Mouse (Mus musculus) erythroblast, adult 5-6 weeks (primary cell): Measurements from ENCODE around the gene Sgpp1. TPM values are rescaled to one million over a fixed set of nuclear protein-coding genes. Genes with fewer than 3 reads are reported as not detected.
"Not testable (repeated sequence)": the region's sequence is repeated elsewhere in the genome, so short reads cannot be mapped to it uniquely, and the experiment has no call there.

Experiments used
- ATAC-seq: replicated peaks from 2 replicates; pipeline ENCODE4 v1.8.0; 2016; ENCODE audit warnings: moderate number of reproducible peaks, mild to moderate bottlenecking, moderate TSS enrichment, inconsistent platforms; ENCODE audit not compliant: poor library complexity, low FRiP score, severe bottlenecking
- total RNA-seq, 2 experiments: library from RNA; stranded (forward) in 1 of 2; stranded (reverse) in 1 of 2; fragments of 150-400 nt in 1 of 2; fragments of 200-764, 138-1000 nt in 1 of 2; gene quantifications; 2 replicates each; pipeline versions ENCODE4 v1.2.3 to v1.2.4; 2015 to 2017; ENCODE audit warnings: low replicate concordance in 2 of 2

Sgpp1 gene
- total RNA-seq, 2 experiments from 2014 or later: 31.6 to 44.0 TPM

DNA sequence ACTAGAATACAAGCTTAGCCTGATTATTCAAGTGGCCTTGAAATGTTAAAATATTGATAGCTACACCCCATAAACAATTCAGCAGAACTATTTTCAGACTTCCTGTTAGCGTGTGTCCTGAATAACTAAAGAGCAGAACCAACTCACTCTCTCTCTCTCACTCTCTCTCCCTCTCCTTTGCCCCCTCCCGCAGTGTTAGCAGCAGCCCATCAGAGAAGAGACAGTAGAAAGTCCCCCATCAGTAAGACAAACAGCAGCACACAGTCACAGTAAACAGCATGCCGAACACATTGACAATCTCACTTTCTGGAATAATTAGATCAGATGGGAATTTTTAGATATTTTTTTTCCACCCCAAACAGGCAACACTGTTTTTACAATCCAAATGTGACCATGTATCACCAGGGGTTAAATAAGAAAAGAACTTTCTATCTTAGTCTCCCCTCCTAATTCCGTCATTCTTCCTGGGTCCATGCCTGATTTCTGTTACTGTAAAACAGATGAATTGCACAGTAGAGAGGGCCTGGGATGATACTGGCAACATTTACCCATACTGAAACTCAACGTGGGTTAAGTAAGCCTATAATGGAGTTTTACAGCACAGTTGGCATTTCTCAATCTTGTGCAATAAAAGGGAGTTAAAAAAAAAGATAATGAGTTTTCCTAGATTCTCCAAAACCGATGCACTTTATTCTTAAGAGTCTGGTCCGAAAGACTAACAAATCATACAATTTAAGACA, 2.0 kb downstream of the Sgpp1 start:
- ATAC-seq: no peak

DNA sequence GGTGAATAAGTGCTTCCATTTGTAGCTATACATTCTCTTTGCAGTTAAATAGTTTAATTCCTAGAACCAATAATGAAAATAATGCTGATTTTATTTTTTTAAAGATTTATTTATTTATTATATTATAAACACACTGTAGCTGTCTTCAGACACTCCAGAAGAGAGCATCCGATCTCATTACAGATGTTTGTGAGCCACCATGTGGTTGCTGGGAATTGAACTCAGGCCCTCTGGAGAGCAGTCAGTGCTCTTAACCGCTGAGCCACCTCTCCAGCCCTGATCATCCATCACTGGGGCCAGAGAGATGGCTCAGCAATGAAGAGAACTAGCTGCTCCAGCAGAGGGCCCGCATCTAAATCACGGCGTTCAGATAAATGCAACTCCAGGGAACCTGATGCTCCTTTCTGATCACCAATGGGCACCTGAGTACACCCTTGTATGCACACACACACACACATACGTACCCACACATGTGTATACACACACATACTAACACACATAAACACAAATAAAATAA, 3.5 kb downstream of the Sgpp1 start:
- ATAC-seq: no peak

- no peak for ATAC-seq
Measured at GRCm38 (mm10) chr12:75731508-75731907, 4.0 kb downstream of the Sgpp1 start.

- ATAC-seq: no peak
Measured at GRCm38 (mm10) chr12:75730458-75730857, 5.1 kb downstream of the Sgpp1 start.

GRCm38 (mm10) chr12:75729876-75730275, 5.7 kb downstream of the Sgpp1 start:
- ATAC-seq: no peak

DNA sequence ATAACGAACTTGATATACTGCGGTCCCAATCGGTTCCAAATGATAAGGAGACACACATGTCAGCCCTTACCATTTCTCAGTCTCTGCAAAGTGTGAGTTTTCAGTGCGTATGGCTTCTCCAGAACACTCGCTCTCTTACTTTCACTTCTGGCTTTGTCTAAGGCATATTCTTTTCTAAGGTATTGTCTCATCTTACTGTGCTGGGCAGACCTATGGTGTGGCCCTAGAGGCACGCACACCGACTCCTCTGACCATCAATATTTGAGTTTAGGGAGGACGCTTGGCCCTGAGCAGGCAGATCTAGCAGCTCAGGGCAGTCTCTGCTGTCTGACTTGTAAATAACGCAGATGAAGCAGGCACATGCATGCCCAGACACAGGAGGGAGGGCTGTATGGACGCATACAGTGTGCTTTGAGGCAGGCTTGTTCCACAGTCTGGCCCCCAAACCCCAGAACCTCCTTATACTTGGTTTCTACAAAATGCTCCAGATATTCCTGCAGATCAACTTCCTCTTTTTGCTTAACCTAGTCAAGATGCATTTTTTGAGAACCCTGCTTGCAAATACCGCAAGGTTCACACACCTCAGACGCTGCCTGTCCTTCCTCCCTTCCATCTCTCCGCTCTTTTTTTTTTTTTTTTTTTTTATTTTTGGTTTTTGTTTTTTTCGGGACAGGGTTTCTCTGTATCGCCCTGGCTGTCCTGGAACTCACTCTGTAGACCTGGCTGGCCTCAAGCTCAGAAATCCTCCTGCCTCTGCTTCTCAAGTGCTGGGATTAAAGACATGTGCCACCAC, 8.0 kb downstream of the Sgpp1 start:
- 0 out of 2 replicates have a peak, but pooled peaks have one; percentile 15 for ATAC-seq

GRCm38 (mm10) chr12:75726349-75726861, 9.1 kb downstream of the Sgpp1 start:
- no peak for ATAC-seq

- peak; percentile 80 for ATAC-seq
Measured at GRCm38 (mm10) chr12:75724621-75725324, 10.8 kb downstream of the Sgpp1 start.

GRCm38 (mm10) chr12:75723839-75724463, 11.6 kb downstream of the Sgpp1 start:
- peak; percentile 63 for ATAC-seq

DNA sequence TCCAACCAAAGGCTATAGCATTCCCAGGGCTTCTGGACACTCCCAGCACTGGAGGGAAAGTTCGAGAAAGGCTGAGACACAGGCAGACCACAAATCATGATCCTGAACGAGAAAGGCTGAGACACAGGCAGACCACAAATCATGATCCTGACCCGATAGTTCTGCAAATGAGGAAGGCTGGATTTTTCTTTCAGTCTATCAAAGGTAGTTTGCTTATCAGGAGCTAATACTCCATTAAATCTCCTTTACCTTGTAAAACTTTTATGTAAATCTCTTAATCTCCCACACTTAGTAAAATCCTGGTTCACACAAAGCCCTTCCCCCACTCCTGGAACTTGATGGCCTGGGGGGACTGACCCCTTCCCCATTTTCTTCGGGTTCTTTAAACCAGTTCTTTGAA, 13.6 kb downstream of the Sgpp1 start:
- ATAC-seq: no peak

DNA sequence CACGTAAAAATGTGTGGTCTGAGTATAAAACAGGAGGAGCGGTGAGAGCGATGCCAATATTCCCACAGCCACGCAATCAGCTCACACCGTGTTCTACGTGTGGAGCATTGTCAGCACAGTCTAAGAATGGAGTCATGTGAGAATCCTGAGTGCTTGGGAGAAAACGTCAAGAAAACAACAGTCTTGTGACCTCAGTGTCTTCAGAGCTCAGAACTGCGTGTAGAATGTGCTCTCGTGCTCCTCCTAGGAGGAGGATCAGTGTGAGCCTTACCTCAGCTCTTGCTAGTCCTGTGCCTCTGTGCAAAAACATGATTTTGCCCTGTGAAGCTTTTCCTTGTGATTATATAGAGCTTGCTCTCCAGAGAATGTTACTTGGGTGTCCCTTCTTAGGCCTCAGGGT, 14.5 kb downstream of the Sgpp1 start:
- ATAC-seq: no peak

GRCm38 (mm10) chr12:75713596-75713995, 21.9 kb downstream of the Sgpp1 start:
- no peak for ATAC-seq

DNA sequence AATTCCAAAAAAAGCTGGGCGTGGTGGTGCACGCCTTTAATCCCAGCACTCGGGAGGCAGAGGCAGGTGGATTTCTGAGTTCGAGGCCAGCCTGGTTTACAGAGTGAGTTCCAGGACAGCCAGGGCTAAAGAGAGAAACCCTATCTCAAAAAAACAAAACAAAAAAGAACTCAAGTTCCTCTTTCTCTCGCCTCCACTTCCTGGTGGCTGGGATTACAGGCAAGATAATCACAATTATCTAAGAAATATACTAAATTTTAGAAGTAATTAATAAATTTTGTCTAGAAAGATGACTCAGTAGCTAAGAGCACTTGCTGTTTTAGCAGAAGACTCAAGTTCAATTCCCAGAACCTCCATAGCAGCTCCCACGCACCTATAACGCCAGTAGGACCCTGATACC, 22.6 kb downstream of the Sgpp1 start:
- not testable (repeated sequence) for ATAC-seq

DNA sequence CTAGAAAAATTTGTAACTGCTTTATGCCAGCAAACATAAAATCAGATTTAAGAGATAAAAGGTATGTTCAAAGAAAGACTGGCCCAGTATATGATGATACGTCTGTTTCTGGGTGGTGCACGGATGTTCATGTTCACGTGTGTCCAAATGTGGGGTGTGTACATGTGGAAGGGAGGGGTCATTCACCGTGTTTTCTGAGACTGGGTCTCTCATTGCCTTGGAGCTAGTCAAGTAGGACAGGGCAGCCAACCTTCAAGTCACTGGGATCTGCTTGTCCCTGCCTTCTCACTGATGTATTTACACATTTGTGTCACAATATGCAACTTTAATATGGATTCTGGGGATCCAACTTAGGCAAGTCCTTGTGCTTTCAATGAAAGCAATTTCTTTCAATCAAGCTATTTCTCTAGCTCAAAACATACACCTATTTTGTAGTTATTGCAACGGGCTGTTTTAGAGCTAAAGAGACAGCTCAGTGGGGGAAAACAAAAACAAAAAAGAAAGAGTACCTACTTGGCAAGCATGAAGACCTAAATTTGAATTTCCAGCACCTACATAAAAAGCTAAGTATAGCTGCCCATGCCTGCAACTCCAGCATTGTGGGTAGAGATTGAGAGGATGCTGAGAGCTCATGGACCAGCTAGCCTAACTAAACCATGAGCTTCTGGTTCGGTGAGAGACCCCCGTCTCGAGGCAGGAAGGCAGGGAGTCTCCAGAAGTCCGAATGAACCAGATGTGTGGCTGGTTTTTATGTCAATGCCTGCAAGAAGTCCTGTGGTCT, 24.7 kb downstream of the Sgpp1 start:
- ATAC-seq: no peak

DNA sequence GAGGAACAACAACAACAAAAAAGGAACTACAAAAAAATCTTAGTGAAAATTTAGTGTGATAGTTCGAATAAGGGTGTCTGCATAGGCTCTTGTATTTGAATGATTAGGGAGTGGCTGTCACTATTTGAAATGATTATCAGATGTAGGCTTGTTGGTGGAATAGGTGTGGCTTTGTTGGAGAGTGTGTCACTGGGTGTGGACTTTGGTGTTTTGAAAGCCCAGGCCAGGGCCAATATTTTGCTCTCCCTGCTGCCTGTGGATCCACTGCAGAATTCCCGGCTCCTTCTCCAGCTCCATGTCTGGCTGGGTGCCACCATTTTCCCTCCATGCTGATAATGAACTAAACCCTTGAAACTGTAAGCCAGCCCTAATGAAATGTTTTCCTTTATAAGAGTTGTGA, 26.0 kb downstream of the Sgpp1 start:
- no peak for ATAC-seq

DNA sequence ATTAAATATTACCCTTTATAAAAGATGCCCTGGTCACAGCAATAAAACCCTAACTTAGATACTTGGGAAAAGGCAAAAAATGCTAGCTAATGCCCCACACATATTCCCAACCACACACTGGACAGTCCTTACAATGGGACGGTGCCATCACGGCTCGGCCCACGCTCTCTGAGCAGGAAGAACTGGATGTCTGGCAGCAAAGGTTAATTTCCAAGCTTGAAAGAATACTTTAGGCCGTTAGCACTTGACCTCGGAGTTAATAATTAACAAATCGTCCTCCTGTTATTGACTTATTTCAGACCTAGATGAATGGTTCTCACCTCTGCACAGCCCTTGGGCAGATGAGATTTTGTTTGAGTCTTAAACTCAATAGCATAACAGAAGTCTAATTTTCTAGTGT, 28.9 kb downstream of the Sgpp1 start:
- no peak for ATAC-seq

DNA sequence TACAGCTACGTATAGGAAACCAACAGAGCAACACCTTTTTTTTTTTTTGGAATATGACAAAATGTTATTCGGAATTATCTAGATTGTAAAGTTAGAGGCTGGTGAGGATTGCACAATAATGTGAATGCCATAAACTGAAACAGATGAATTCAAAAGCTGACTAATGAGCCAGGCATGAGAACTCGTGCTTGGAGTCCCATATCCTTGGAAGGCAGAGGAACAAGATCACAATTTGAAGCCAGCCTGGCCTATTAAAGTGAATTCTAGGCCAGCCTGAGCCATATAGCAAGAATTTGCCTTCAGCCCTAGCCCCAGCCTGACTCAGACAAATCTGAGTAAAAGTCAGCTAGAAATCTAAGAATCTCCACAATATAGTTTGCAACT, 32.8 kb downstream of the Sgpp1 start:
- no peak for ATAC-seq

- no peak for ATAC-seq
Measured at GRCm38 (mm10) chr12:75702084-75702738, 33.3 kb downstream of the Sgpp1 start.
